ENCODE assay signal across 9 mouse cellular contexts in genomic region chr5:37717384-37717963, GRCm38 (mm10). TPM values are rescaled to one million over a fixed set of nuclear protein-coding genes. Genes with fewer than 3 reads are reported as not detected.
A peak's percentile ranks its signal among the peaks of the same experiment; 100 is the strongest.
DNase-seq lines count a peak whose midpoint lies in the region; ATAC-seq lines count a peak whose summit lies in the region.
"Had no signal": no experiment of that assay in that cellular context is flagged by ENCODE, and none has a peak within 500 bp of the region (broad histone marks: within the 10 kb centered on the region; RNA-seq: fewer than 3 reads in every experiment).

No protein-coding gene starts in this region.

- peak overlapping the region; percentile 64 for H3K4me3 ChIP-seq in embryonic facial prominence, embryonic 10.5 days
- peak overlapping the region; percentile 53 for H3K4me3 ChIP-seq in heart, embryonic 16.5 days (ENCODE audit: low read length)
- no peak overlapping the region for H3K4me3 ChIP-seq in liver, embryonic 15.5 days (replicated peaks)

- no peak overlapping the region; the same call in 1 of the 2 replicates for H3K27ac ChIP-seq in embryonic facial prominence, embryonic 10.5 days (replicated peaks)
- H3K27ac ChIP-seq in heart, embryonic 16.5 days (ENCODE audit: low read length): no peak overlapping the region
- no peak overlapping the region for H3K27ac ChIP-seq in liver, embryonic 15.5 days (replicated peaks)

- DNase-seq in gastrocnemius, postnatal 10 days: peak; percentile 40
- DNase-seq in gastrocnemius, postnatal 25 days: no peak
- peak; percentile 73 for DNase-seq in embryonic facial prominence, embryonic 10.5 days (ENCODE audit: low spot score)
- peak; percentile 70 to 82 for DNase-seq in kidney, postnatal 36 days
- peak; percentile 6 for DNase-seq in retina, adult 2 months (ENCODE audit: low read depth, low spot score)
- no peak for DNase-seq in spleen, postnatal 36 days (ENCODE audit: low spot score in 2 of 2)

- no peak; the same call in 1 of the 2 replicates for ATAC-seq in heart, embryonic 16.5 days (replicated peaks; ENCODE audit: extremely low read depth, insufficient read depth, low FRiP score)
- no peak for ATAC-seq in liver, embryonic 15.5 days (ENCODE audit: insufficient read depth)

- no peaks in the 10 kb centered on the region for H3K36me3 ChIP-seq in embryonic facial prominence, embryonic 10.5 days (replicated peaks)
- H3K36me3 ChIP-seq in heart, embryonic 16.5 days (ENCODE audit: control insufficient read depth, insufficient read depth): no peaks in the 10 kb centered on the region
- no peaks in the 10 kb centered on the region for H3K36me3 ChIP-seq in liver, embryonic 15.5 days (replicated peaks)

- H3K4me1 ChIP-seq in embryonic facial prominence, embryonic 10.5 days: peaks cover 26% of the 10 kb centered on the region
- H3K4me1 ChIP-seq in heart, embryonic 16.5 days (ENCODE audit: control insufficient read depth, insufficient read depth, low read length): peaks cover 6% of the 10 kb centered on the region; the same call in 1 of the 2 replicates
- no peaks in the 10 kb centered on the region for H3K4me1 ChIP-seq in liver, embryonic 15.5 days (replicated peaks)

- H3K9ac ChIP-seq in heart, embryonic 16.5 days (ENCODE audit: low read length): 0 out of 2 replicates have a peak overlapping the region, but pooled peaks have one; percentile 30
- H3K9ac ChIP-seq in liver, embryonic 15.5 days: no peak overlapping the region

- H3K4me2 ChIP-seq in heart, embryonic 16.5 days (ENCODE audit: low read depth, low read length): peak overlapping the region; percentile 74
- H3K4me2 ChIP-seq in liver, embryonic 15.5 days: peak overlapping the region; percentile 32

- no peaks in the 10 kb centered on the region for H3K9me3 ChIP-seq in embryonic facial prominence, embryonic 10.5 days
- 0 out of 2 replicates have a peak, but pooled peaks cover 2% of the 10 kb centered on the region for H3K9me3 ChIP-seq in heart, embryonic 16.5 days (replicated peaks; ENCODE audit: control insufficient read depth, low read length)
- no peaks in the 10 kb centered on the region for H3K9me3 ChIP-seq in liver, embryonic 15.5 days (replicated peaks)

- WGBS in embryonic facial prominence, embryonic 10.5 days: under 1% methylated on average over 14 of the region's 14 CpGs
- WGBS in heart, embryonic 16.5 days: under 1% methylated on average over 14 of the region's 14 CpGs
- 2% methylated on average over 14 of the region's 14 CpGs for WGBS in liver, embryonic 15.5 days (ENCODE audit: insufficient replicate concordance)

- peaks cover 55% of the 10 kb centered on the region for H3K27me3 ChIP-seq in embryonic facial prominence, embryonic 10.5 days (replicated peaks; ENCODE audit: low read depth, poor library complexity, severe bottlenecking)
- peaks cover 45% of the 10 kb centered on the region for H3K27me3 ChIP-seq in heart, embryonic 16.5 days (ENCODE audit: control insufficient read depth, insufficient read depth, low read length)
- H3K27me3 ChIP-seq in liver, embryonic 15.5 days: peaks cover 38% of the 10 kb centered on the region

RNA-seq across cellular contexts. Expression of gene Stk32b, which starts 0.5 kb away (rescaled TPM):
- under 1 TPM; 0.14 to 0.16 TPM for total RNA-seq in gastrocnemius, postnatal 10 days (2021)
- total RNA-seq in gastrocnemius, postnatal 25 days (2021): under 1 TPM in 1 of 2 experiments, not detected in 1; 0.08 TPM
- polyA plus RNA-seq in embryonic facial prominence, embryonic 10.5 days (2016; fragmentation: Nextera tagmentation; extraction: Ambion mirVana): 0.57 and 0.62 TPM in 2 replicates
- 0.60 and 0.79 TPM in 2 replicates for polyA plus RNA-seq in heart, embryonic 16.5 days (2015; fragmentation: Nextera tagmentation; extraction: Ambion mirVana)
- 0.30 and 0.38 TPM in 2 replicates for polyA plus RNA-seq in liver, embryonic 15.5 days (2015; fragmentation: Nextera tagmentation; extraction: Ambion mirVana)
- total RNA-seq: MEL had no signal

RNA-seq across cellular contexts. Expression of gene Cytl1, which starts 17.8 kb away (rescaled TPM):
- total RNA-seq in gastrocnemius, postnatal 10 days (2021): under 1 TPM; 0.92 to 0.93 TPM
- 10 to 100 TPM in 1 of 2 experiments, 1 to 10 TPM in 1; 2.9 to 17.6 TPM for total RNA-seq in gastrocnemius, postnatal 25 days (2021)
- 0.41 TPM in 2 replicates for polyA plus RNA-seq in embryonic facial prominence, embryonic 10.5 days (2016; fragmentation: Nextera tagmentation; extraction: Ambion mirVana)
- polyA plus RNA-seq in heart, embryonic 16.5 days (2015; fragmentation: Nextera tagmentation; extraction: Ambion mirVana): 16.5 and 20.7 TPM in 2 replicates
- polyA plus RNA-seq in liver, embryonic 15.5 days (2015; fragmentation: Nextera tagmentation; extraction: Ambion mirVana): 0.44 TPM in 1 of 2 replicates, not detected in the other
- total RNA-seq: MEL had no signal

Comparison
In these comparisons a context has a peak if more than half of its experiments do, and no peak if none do; other contexts are left out.
1. DNase-seq: peak in gastrocnemius, postnatal 10 days (single experiment), embryonic facial prominence, embryonic 10.5 days (single experiment), kidney, postnatal 36 days (2 of 2) and retina, adult 2 months (single experiment); none in gastrocnemius, postnatal 25 days (single experiment) and spleen, postnatal 36 days (0 of 2).
2. RNA of gene Cytl1, which starts 17.8 kb away (polyA plus RNA-seq): 16.5 to 20.7 TPM in heart, embryonic 16.5 days; 0.44 TPM in liver, embryonic 15.5 days and 0.41 TPM in embryonic facial prominence, embryonic 10.5 days; every median in the first group is over 10 times any median in the second.